Mouse (Mus musculus) erythroblast, embryonic 14.5 days (primary cell): Measurements from ENCODE around the gene Rsad1.

Experiments
- GATA1 ChIP-seq: IDR thresholded peaks from 2 replicates; pipeline ENCODE4 v1.6.1; 2012; ENCODE audit warnings: low read length, inconsistent platforms, mixed read lengths
- TAL1 ChIP-seq: IDR thresholded peaks from 3 replicates; pipeline ENCODE4 v1.6.1; 2012; ENCODE audit warnings: low read length, inconsistent platforms, mixed read lengths

DNA sequence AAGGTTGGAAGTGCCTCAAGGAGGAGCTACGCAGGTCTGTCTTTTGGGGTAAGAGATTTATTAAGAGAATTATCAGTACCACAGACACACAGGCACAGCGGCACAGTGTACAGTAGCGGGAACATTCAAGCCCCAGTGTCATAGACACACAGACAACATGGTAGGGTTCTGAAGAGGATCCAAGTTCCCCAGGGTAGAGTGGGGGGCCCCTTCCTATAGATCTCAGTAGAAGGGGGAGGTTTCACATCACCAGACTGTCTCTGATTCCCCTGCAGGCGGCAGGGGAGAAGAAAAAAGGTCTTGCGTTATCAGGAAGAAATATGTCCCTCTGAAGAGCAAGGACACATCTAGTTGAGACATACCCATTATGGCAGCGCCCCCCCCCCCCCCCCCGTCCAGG, 9.3 kb downstream of the Rsad1 start:
- TF ChIP-seq GATA1 (no peak), TAL1 (no peak)
